Mouse (Mus musculus): ENCODE measurements around the gene Psd.

The Psd gene

DNA sequence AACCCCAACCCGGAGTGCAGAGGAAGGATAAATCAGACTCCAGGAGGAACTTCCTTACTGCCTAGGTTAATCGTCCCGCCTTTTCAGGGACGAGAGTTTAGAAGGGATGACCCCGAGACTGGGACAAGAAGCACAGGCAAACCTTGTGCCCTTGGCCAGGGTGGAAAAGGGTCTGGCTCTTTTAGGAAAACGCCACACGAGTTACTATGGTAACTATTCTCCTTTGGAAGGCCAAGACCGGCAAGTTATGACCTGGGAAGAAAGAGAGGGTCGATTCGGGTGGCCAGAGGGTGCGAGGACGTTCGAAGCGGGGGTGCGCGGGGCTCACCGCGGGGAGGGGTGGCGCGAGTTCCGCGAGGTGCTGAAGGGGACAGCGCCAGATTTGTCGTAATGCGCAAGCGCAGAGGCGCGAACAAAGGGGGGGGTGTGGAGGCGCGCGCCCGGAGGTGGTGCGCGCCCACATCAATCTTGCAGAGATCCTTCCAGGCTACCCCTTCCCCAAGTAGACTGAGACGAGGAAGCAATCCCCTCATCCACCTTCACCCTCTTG lies at the start of gene Psd:
Gene Psd, minus strand, starts transcription at position 401 of the 550 bp plus-strand sequence.
- DNase-seq (ENCODE audit: low read depth, low spot score) = no peak

DNA sequence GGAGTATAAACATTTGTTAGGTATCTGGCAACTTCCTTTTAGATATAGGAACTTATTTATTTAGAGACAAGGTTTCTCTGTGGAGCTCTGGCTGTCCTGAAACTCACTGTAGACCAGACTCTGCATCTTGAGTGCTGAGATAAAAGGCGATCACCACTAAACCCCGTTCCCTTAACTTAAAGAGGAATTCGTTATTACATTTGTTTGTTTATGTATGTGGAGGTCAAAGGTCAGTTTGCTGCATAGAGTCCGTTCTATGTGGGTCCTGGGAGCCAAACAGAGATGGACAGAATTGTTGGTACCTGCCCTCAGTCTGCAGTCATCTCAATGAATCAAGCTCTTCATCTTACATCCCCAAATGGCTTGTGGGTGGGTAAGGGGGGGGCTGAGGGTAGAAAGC lies 48.9 kb upstream of the Psd start:
- DNase-seq (ENCODE audit: low read depth, low spot score) = no peak

DNA sequence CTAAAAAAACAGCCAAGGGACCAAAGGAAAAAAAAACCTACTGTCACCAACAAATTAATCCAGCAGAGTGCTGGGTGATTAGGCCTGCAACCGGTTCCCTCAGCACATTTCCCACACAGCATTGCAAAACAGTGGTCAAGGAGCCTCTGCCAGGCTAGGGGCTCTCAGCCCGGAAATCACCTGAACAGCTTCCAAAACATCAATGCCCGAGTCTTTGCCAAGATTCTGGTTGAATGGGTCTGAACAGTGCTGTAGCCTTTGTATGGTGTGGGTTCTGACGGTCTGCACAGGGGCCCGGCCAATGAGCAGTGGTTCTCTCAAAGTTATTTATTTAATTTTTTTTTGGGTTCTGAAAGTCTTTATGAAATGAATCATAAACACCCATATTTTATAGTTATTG lies 48.5 kb upstream of the Psd start:
- no peak for DNase-seq (ENCODE audit: low read depth, low spot score)

DNA sequence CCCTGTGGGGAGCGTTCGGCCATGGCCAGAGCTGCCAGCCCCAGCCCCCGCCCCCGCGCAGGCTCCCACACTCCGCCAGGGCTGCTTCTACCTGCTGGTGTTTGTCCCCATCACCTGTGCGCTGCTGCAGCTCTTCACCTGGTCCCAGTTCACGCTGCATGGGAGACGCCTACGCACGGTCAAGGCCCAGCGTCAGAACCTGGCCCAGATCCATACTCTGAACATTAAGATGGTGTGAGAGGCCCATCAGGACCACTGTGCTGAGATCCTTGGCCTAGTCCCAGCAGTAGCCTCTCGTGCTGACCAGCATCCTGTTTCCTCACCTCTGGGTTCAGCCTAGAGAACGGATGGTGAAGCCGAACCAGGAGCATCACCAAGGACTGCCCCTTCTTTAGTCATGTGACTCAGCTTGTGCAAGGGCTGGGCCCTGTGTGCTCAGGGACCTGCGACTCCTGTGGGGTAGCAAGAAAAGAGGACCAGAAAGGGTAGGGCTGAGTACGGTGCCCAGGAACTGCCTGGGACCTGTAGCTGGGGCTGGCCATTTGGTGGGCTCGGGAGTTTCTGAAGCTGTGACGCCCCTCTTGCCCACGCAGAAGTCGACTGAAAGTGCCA lies 47.6 kb upstream of the Psd start:
- no peak for DNase-seq (ENCODE audit: low read depth, low spot score)

DNA sequence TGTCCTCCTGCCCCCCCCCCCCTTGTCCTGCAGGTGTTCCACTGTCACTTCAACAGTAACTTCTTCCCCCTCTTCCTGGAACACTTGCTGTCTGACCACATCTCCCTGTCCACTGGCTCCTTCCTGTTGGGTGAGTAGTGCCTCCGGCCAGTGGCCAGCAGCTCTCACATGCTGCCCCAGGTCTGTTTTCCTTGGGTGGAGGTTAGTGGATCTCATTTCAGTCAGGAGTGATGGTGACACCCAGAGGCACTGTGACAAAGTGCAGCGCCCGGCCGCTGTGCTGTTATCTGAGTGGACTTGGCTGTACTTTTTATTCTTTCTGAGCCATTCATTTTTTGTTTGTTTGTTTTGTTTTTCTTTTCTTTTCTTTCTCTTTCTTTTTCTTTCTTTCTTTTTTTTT lies 42.2 kb upstream of the Psd start:
- no peak for DNase-seq (ENCODE audit: low read depth, low spot score)

DNA sequence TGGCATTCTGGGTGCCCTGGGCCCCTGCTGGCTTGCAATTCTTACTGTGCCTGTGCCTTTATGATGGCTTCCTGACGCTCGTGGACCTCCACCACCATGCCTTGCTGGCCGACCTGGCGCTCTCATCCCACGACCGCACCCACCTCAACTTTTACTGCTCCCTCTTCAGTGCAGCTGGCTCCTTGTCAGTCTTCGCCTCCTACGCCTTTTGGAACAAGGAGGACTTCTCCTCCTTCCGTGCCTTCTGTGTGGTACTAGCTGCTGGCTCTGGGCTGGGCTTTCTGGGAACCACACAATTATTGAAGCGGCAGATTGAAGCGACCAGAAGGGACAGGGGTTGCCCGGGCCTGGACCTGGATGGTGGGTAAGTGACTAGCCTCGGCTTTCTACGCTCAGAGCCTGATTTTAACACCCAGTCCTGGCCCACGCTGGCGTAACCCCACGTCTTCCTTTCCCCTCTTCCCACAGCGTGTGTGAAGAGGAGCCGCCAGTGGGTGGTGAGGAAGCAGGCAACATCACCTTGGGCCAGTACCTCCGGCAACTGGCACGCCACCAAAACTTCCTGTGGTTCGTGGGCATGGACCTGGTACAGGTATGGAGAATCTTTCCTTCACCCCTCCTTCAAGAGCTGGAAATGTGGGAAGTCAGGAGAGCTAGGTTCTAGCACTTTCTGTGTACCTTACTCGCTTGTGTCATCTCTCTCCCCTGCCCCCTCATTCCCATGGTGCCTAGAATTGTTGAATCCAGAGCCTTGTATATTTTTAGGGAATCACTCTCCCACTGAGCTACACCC lies 41.0 kb upstream of the Psd start:
- no peak for DNase-seq (ENCODE audit: low read depth, low spot score)

DNA sequence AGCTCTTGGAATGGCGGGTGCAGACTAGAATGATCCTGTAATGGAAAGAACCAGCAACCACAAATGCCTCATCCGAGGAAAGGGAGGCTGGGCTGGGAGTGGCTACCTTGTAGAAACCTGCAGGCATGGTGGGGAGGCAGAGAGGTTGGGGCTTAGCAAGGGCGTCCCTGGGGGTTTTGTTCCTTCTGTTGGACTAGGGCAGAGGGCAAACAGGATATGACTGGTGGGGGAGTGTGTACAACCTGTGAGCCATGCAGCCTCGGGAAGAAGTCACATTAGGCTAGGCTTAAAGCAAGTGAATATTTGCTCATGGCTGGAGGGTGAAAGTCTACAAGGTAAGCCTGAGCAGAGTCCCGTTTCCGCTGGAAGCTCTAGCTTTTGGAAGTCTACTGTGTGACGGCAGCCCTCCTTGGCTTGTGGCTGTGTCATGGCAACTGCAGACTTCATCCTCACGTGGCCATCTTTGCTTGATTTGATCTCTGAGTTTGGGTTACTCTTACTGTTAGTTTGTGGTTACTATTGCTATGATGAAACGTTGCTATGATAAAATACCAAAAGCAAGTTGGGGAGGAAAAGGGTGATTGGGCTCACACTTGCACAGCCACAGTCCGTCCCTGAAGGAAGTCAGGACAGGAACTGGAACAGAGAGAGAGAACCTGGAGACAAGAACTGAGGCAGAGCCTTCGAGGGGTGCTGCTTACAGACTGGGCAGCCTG lies 36.5 kb upstream of the Psd start:
- DNase-seq (ENCODE audit: low read depth, low spot score) = no peak

DNA sequence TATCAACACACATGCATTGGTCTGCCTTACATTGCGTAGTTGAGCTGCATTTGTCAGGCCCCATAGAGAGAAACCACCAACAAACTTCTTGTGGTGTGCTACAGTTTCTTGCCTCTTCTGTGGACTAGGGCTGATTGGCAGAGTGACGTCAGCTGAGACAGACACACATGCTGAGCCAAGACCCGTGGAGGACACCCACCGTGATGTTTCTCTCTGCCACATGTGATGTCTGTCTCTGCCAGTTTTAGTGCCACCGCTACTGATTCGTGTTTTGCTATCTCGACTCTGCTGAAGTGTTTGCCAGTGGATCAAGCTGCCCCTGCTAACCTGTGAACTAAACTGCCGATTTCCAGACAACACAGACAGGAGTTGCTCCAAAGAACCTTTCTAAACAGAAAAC lies 35.1 kb upstream of the Psd start:
- DNase-seq (ENCODE audit: low read depth, low spot score) = no peak

DNA sequence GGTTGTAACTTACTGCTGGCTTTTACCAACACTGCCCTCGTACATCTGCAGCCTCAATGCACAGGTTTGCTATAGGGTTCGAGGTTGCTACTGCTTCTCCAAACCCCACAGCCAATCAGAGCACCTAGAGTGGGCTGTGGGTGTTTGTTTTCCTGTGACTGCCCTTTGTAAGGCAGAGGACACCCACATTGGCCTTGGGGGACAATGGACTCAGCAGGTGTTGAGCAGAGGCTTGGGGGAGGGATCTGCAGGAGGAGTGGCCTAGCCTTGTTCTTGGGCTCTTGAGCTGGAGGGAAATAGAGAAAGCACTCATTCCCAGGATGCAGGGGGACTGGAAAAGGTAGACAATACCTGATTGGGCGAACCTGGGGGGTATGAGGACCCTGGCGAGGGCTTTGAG lies 31.4 kb upstream of the Psd start:
- peak; percentile 36 for DNase-seq (ENCODE audit: low read depth, low spot score)

DNA sequence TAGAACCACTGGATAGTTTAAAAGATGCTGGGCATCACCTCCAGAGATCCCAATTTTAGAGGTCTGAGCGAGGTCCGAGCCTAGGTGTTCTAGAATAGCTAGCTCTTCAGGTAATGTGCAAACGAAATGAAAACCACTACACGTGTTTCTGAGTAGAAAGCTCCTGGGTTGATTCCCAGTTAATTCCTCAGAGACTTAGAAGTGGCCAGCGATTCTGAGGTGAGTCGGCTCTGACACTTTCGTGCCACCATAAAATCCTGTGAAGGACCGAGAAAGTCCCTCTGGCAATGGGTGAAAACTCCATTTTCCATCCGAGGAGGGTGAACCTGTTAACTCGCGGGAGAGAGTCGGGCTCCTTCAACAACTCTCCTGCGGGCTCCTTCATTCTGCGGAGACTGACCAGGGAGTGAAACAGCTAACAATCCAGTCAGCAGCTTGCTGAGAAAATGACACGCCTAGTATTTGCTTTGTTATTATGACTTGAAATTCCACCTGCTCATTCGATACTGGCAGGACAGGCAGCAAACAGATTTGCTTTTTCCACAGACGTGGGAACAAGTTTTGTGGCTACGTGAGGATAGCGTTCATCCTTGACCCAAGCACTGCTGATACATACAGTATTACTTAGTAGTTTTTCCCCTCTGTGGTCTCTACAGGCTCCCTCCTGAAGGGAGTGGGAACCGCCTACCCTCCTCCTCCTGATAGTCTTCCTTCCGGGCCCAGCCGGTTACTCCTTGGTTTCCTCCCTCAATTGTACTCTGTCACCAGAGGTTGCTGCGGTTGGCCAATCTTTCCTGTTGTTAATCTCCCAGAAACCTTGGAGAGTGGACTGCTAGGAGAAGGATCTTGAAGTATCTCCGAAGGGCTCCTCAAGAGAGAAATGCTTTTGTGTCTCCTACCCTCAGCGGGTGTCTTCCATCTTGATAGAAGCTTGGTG lies 30.7 kb upstream of the Psd start:
- DNase-seq (ENCODE audit: low read depth, low spot score) = peak; percentile 31

DNA sequence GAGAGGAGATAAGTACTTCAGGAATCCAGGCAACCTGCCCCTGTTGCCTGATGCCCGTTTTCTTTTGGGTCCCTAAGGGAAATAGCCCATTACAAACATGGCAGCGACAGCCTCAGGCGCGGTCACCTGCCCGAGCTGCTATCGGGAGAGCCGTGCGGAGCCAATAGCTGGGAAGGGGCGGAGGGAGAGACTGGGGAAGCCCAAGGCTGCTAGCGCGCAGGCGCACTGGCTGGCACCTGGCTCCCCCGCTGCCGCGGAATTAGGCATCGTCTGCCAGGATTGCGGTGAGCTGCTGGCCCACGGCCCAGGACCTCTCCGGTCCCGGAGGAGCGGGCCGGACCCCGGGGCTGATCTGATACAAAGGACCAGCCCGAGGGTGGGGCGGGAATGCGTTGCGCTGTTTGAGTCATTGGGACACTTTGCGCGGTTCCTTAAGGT lies 29.8 kb upstream of the Psd start:
- DNase-seq (ENCODE audit: low read depth, low spot score) = peak; percentile 80

DNA sequence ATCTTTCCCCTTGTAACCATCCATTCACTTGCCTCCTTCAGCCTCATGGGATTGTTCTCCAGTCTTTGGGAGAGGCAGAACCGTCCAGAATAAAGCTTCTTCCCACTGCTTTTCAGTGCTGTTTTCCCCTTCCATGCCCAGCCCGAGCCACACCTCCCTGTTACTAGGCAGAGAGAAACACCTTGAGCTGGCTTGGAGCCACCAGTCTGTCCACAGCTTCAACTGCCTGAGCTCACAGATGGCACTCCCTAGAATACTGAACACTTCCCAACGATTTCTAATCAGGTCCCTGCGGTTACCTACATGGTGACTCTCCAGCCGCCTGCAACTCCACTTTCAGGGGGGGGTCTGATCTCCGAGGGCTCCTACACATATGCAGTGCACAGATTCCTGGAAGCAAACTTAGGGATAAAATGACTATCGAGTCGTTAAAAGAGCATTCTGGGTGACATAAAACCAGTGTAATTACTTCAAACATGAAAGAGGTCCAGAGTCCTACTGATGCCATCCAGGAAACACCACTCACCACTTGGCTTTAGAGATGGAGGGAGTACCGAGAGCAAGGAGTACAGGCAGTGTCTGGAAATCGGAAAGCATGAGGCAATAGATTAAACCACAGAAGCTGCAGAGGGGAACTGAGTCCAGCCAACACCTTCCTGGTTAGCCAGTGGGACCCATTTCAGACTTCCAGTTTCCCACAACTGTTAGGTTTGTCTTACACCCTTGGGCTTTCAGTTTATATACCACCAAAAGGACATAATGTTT lies 23.4 kb upstream of the Psd start, which contains the start of gene 2310034G01Rik:
Gene 2310034G01Rik, minus strand, starts transcription at position 135 of the 765 bp plus-strand sequence.
- DNase-seq (ENCODE audit: low read depth, low spot score) = no peak

DNA sequence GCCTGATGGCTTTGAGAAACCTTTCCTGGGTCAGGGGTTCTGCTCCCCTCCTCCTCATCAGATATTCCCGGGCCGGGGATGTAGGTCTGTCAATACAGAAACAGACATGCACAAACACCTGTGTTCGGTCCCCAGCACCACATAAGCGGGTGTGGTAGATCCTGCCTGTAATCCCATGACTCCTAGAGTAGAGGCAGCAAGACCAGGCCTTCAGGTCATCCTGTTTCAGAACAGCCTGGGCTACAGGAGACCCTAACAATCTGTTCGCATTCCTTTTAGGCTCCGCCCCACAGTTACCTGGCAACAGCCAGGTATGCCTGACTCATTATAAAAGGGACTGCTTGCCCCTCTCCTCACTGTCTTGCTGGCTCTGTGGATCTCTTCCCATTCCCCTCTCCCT lies 22.6 kb upstream of the Psd start:
- no peak for DNase-seq (ENCODE audit: low read depth, low spot score)

DNA sequence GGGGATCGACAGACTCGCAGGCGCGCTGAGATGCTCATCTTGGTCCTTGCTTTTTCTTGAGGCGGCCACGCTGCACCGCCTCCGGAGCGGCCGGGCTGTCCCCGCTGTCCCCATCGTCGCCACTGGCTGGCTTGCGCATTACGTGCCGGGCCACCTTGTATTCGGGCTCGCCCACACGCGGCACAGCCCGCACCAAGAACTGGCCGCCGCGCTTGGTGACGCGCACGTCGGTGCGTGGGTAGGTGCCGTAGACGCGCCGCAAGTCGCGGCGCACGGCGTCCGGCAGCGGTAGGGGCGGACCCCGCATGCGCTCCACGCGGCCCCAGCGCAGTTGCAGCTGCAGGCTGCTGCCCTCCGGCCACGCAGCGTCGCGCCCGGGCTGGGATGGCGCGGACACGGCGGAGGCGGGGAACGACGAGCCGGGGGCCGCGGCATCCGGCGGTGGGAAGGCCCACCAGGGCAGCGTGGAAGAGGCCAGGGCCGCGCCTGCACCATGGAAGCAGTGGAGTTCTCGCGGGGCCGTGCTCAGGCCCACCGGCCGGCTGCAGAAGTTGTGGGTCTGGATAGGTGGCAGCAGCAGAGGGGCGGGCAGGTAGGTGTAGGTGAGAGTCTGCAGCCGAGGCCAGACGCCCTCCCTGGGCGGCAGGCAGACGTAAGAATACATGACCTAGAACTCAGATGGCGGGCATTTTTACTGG lies 22.0 kb upstream of the Psd start:
- no peak for DNase-seq (ENCODE audit: low read depth, low spot score)

DNA sequence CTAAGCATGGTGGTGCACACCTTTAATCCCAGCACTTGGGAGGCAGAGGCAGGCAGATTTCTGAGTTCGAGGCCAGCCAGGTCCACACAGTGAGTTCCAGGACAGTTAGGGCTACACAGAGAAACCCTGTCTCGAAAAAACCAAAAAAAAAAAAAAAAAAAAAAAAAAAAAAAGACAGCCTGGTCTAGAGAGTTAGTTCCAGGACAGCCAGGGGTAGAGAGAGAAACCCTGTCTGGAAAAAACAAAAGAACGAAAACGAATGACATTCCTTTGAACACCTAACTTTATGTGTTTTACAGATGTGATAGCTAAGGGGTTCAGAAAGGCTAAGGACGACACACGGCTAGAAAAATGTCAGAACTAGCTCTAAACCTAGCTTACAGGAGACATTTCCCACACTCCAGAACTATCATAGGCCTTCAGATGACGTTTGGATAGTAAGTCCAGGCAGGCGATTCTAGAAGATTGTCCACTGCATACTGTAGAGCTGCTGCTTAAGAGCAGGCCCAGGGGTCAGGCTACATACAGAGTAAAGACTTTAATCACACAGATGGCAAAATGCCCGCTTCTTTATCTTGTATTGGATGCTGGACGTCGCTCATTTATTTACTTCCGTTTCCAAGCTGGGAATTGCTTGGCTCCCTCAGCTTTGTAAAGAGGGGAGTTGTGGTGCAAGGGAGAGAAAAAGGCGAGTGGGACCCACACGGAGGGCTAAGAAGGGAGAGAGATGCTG lies 21.1 kb upstream of the Psd start:
- no peak for DNase-seq (ENCODE audit: low read depth, low spot score)

DNA sequence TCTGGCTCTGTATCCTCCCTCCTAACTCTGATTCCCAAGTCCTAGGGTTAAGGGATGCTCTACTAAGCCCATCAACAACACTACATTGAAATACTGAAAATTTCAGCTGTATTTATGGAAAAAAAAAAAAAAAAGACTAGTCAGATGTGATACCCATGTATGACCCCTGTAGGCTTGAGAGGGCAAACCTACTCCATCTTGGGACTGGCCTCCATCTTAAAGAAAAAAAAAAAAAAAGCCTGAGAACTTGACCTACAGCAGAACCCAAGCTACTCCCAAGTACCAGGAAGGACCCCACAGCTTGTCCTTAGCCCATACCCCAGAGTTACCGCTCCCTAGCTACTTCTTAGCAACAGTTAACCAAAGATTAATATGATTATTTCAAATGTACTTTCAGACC lies 20.2 kb upstream of the Psd start:
- DNase-seq (ENCODE audit: low read depth, low spot score) = no peak

DNA sequence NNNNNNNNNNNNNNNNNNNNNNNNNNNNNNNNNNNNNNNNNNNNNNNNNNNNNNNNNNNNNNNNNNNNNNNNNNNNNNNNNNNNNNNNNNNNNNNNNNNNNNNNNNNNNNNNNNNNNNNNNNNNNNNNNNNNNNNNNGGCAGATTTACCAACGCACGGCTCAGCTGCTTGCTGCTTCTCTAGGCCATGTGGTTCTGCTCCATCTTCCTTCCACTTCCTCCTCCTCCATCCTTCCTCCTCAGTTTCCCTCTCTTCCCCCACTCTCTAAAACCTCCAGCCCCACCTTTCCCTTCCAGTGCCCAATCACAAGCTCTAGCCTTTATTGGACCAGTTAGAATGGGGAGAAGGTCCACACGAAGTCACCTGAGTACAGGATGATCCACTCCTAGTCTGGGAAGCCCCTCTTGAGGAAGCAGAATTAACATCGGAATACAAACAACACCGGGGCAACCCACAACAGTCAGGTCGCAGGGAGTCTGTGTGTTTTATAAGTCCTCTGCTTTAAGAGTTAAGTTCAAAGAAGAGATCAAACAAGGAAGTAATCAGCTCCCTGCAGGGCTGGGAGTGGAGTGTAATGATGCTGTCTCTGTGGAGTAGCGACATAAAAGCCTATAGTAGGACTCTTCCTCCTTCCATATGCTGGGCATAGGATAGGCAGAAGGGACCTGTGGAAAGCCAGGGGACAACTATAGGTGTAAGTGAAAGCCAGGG lies 17.9 kb upstream of the Psd start:
- DNase-seq (ENCODE audit: low read depth, low spot score) = no peak

DNA sequence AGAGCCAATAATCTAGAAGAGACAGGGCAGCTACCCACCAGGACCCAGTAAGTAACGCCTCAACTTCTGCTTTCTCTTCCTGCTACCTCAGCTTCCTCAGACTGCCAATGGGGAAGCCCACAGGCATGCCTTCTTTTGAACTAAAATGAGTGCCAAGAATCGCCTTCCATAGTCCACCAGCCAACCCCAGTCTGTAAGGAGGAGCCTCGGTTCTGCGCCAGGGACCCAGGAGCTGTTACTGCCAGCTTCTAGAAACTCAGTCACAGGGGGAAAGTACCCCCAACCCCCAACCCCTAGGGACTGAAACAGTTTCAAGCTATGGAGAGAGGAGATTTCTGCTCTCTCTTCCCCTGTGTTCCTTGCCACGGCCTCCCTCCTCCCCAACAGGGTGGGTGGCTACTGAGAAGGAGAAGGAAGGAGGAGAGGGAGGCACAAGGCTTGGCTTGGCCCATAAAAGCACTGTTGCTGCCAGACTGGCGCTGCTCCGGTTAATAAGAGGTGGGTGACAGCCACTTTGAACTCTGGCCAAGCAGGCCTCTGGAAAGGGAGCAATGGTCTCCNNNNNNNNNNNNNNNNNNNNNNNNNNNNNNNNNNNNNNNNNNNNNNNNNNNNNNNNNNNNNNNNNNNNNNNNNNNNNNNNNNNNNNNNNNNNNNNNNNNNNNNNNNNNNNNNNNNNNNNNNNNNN lies 12.5 kb upstream of the Psd start:
- DNase-seq (ENCODE audit: low read depth, low spot score) = no peak
